In the genomic region with DNA sequence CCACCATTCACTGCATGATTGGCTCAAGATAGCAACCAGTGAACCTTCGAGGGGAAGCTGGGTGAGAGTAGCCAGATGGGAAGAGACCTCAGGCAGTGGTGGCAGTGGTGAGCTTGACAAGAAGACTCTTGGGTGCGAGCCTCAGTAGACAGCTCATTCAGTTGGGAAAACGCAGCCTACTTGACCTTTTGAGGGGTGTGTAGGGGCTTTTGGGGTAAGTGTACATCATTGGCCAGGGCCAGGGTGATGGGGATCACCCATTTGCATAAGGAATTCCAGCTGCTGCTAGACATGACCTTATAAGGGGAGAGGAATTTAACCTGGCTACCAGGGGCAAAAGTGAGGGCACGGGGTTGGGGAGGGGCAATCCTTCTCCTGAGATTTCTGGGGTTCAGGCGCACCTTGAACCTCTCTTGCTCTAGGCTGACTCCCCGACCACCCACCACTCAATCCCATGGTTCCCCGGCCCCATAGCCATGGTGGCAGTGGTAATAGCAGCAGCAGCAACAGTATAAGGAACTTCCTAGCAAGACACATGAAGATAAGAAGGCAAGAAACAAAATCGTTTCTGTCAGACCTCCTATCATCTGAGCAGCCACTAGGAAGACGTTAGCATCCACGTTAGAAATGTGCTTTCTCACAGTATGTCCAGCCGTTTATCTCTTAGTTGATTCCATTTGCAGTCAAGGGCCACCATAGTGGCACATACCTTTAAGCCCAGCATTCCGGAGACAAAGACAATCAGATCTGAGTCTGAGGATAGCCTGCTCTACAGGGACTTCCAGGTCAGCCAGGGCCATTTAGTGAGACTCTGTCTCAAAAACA, we compare ENCODE assay signal across 34 mouse cellular contexts. TPM values are rescaled to one million over a fixed set of nuclear protein-coding genes. Genes with fewer than 3 reads are reported as not detected.
DNase-seq lines count a peak whose midpoint lies in the region; ATAC-seq and TF ChIP-seq lines count a peak whose summit lies in the region.
"Had no signal": no experiment of that assay in that cellular context is flagged by ENCODE, and none has a peak within 500 bp of the region (broad histone marks: within the 10 kb centered on the region; RNA-seq: fewer than 3 reads in every experiment).

No protein-coding gene starts in this region.

- H3K27ac ChIP-seq in liver, embryonic 12.5 days = peak overlapping the region; percentile 36; the same call in 1 of the 2 replicates
- H3K27ac ChIP-seq in midbrain, embryonic 11.5 days (ENCODE audit: low read depth, low read length) = no peak overlapping the region
- H3K27ac ChIP-seq in midbrain, postnatal 0 days (ENCODE audit: low read depth, low read length) = no peak overlapping the region
- H3K27ac ChIP-seq in liver, embryonic 14.5 days = no peak overlapping the region
- H3K27ac ChIP-seq: forebrain, embryonic 10.5 days; forebrain, embryonic 13.5 days; heart, embryonic 15.5 days; hindbrain, embryonic 10.5 days; hindbrain, embryonic 13.5 days had no signal

- H3K9me3 ChIP-seq in liver, embryonic 12.5 days (replicated peaks) = no peaks in the 10 kb centered on the region
- H3K9me3 ChIP-seq in midbrain, embryonic 11.5 days (ENCODE audit: control insufficient read depth, low read length) = no peaks in the 10 kb centered on the region
- H3K9me3 ChIP-seq in midbrain, postnatal 0 days (ENCODE audit: low read length) = no peaks in the 10 kb centered on the region
- H3K9me3 ChIP-seq in liver, embryonic 14.5 days (ENCODE audit: control insufficient read depth, low read length) = no peaks in the 10 kb centered on the region
- H3K9me3 ChIP-seq: forebrain, embryonic 10.5 days; forebrain, embryonic 13.5 days; heart, embryonic 12.5 days; heart, embryonic 15.5 days; hindbrain, embryonic 10.5 days; hindbrain, embryonic 13.5 days had no signal

- 41% methylated on average over 12 of the region's 12 CpGs for WGBS in liver, embryonic 12.5 days (ENCODE audit: insufficient replicate concordance)
- 77% methylated on average over 12 of the region's 12 CpGs for WGBS in midbrain, embryonic 11.5 days
- 73% methylated on average over 12 of the region's 12 CpGs for WGBS in midbrain, postnatal 0 days
- WGBS in liver, embryonic 14.5 days (ENCODE audit: insufficient replicate concordance) = 38% methylated on average over 12 of the region's 12 CpGs

- no peaks in the 10 kb centered on the region for H3K27me3 ChIP-seq in liver, embryonic 12.5 days (replicated peaks)
- H3K27me3 ChIP-seq in midbrain, embryonic 11.5 days (ENCODE audit: control insufficient read depth, insufficient read depth, low read length) = no peaks in the 10 kb centered on the region
- no peaks in the 10 kb centered on the region for H3K27me3 ChIP-seq in midbrain, postnatal 0 days (ENCODE audit: insufficient read depth, low read length)
- no peaks in the 10 kb centered on the region for H3K27me3 ChIP-seq in liver, embryonic 14.5 days (ENCODE audit: control insufficient read depth, insufficient read depth, low read length)
- H3K27me3 ChIP-seq: forebrain, embryonic 13.5 days; heart, embryonic 12.5 days; heart, embryonic 15.5 days had no signal

- DNase-seq in liver (no peak), MEL-GATA-1-ER (ENCODE audit: extremely low read depth, low read depth) (peak; percentile 71)
- peak; percentile 28 for DNase-seq in midbrain, embryonic 11.5 days (ENCODE audit: low spot score, missing footprints)
- DNase-seq in midbrain, postnatal 0 days (ENCODE audit: low spot score) = no peak
- DNase-seq in liver, embryonic 14.5 days (ENCODE audit: low read depth in 3 of 3, low spot score in 3 of 3) = no peak
- no peak for DNase-seq in thymus, postnatal 4 days
- no peak for DNase-seq in ovary, adult 18-20 months (ENCODE audit: low spot score)
- DNase-seq: adrenal gland, adult 8-10 months; adrenal gland, postnatal 25 days; cerebellum, adult 11-12 months; cerebellum, adult 8-10 months; cerebellum, postnatal 10 days; gastrocnemius, postnatal 10 days; gastrocnemius, postnatal 36 days; heart, postnatal 10 days; heart, postnatal 36 days had no signal

- no peak for ATAC-seq in liver, embryonic 12.5 days
- ATAC-seq in midbrain, embryonic 11.5 days (ENCODE audit: low FRiP score) = no peak
- ATAC-seq in midbrain, postnatal 0 days (ENCODE audit: low FRiP score) = no peak
- ATAC-seq in liver, embryonic 14.5 days (ENCODE audit: insufficient read depth) = no peak
- ATAC-seq: activated CD4-positive, CD25-positive, alpha-beta regulatory T cell, adult 4 months; CD4-positive, CD25-positive, alpha-beta regulatory T cell, adult 4 months; forebrain, embryonic 13.5 days; forebrain, embryonic 16.5 days; hindbrain, embryonic 16.5 days had no signal

- H3K4me2 ChIP-seq in liver, embryonic 12.5 days = no peak overlapping the region
- H3K4me2 ChIP-seq in midbrain, embryonic 11.5 days = no peak overlapping the region
- H3K4me2 ChIP-seq in midbrain, postnatal 0 days (ENCODE audit: low read depth, low read length, poor library complexity, severe bottlenecking) = no peak overlapping the region
- no peak overlapping the region for H3K4me2 ChIP-seq in liver, embryonic 14.5 days (ENCODE audit: low read depth)
- H3K4me2 ChIP-seq: forebrain, embryonic 13.5 days; heart, embryonic 12.5 days; heart, embryonic 15.5 days; hindbrain, embryonic 13.5 days had no signal

- TF ChIP-seq CTCF in midbrain, postnatal 0 days (IDR thresholded peaks at IDR 0.05) = no peak
- no peak for TF ChIP-seq CTCF in liver, embryonic 14.5 days (IDR thresholded peaks at IDR 0.05; ENCODE audit: low read depth)

- peaks cover 63% of the 10 kb centered on the region for H3K4me1 ChIP-seq in liver, embryonic 12.5 days
- peaks cover 13% of the 10 kb centered on the region for H3K4me1 ChIP-seq in midbrain, embryonic 11.5 days (ENCODE audit: control insufficient read depth, insufficient read depth, low read length)
- peaks cover 14% of the 10 kb centered on the region for H3K4me1 ChIP-seq in midbrain, postnatal 0 days (ENCODE audit: insufficient read depth, low read length)
- peaks cover 15 to 38% of the 10 kb centered on the region in 2 experiments for H3K4me1 ChIP-seq in liver, embryonic 14.5 days (replicated peaks; ENCODE audit: control insufficient read depth in 2 of 2, insufficient read depth in 2 of 2, low read length in 1 of 2)

- 0 out of 2 replicates have a peak, but pooled peaks have one; percentile 16 for TF ChIP-seq EP300 in liver, embryonic 14.5 days (IDR thresholded peaks at IDR 0.05; ENCODE audit: low read depth)

- no peak overlapping the region for H3K4me3 ChIP-seq in liver, embryonic 12.5 days
- H3K4me3 ChIP-seq in midbrain, embryonic 11.5 days (ENCODE audit: low read depth, low read length) = no peak overlapping the region
- no peak overlapping the region for H3K4me3 ChIP-seq in midbrain, postnatal 0 days (ENCODE audit: low read depth, low read length)
- H3K4me3 ChIP-seq in liver, embryonic 14.5 days (ENCODE audit: insufficient read depth in 1 of 2, low read depth in 2 of 2, low read length in 2 of 2) = no peak overlapping the region
- H3K4me3 ChIP-seq: forebrain, embryonic 10.5 days; forebrain, embryonic 13.5 days; heart, embryonic 12.5 days; heart, embryonic 15.5 days; hindbrain, embryonic 10.5 days; hindbrain, embryonic 13.5 days had no signal

- no peak overlapping the region for H3K9ac ChIP-seq in liver, embryonic 12.5 days
- H3K9ac ChIP-seq in midbrain, embryonic 11.5 days (ENCODE audit: low read length) = no peak overlapping the region
- no peak overlapping the region for H3K9ac ChIP-seq in midbrain, postnatal 0 days (replicated peaks; ENCODE audit: low read length, poor library complexity, severe bottlenecking)
- H3K9ac ChIP-seq in liver, embryonic 14.5 days (replicated peaks) = no peak overlapping the region
- H3K9ac ChIP-seq: forebrain, embryonic 13.5 days; heart, embryonic 12.5 days; heart, embryonic 15.5 days; hindbrain, embryonic 13.5 days had no signal

- H3K36me3 ChIP-seq in liver, embryonic 12.5 days = no peaks in the 10 kb centered on the region
- H3K36me3 ChIP-seq in midbrain, embryonic 11.5 days (ENCODE audit: control insufficient read depth, insufficient read depth, low read length) = no peaks in the 10 kb centered on the region
- H3K36me3 ChIP-seq in midbrain, postnatal 0 days (ENCODE audit: insufficient read depth, low read length) = no peaks in the 10 kb centered on the region
- no peaks in the 10 kb centered on the region for H3K36me3 ChIP-seq in liver, embryonic 14.5 days (replicated peaks; ENCODE audit: control insufficient read depth, insufficient read depth, low read depth)
- H3K36me3 ChIP-seq: forebrain, embryonic 10.5 days; heart, embryonic 12.5 days; heart, embryonic 15.5 days; hindbrain, embryonic 10.5 days; hindbrain, embryonic 13.5 days had no signal

RNA-seq across cellular contexts. Expression of a gene that starts 4.4 kb away (rescaled TPM):
- 28.5 and 32.9 TPM in 2 replicates for polyA plus RNA-seq in liver, embryonic 12.5 days (2016; fragmentation: Nextera tagmentation; extraction: Ambion mirVana)
- 48.1 and 48.6 TPM in 2 replicates for polyA plus RNA-seq in midbrain, embryonic 11.5 days (2014; fragmentation: Nextera tagmentation; extraction: Ambion mirVana)
- 37.3 and 39.8 TPM in 2 replicates for total RNA-seq in midbrain, postnatal 0 days (2014; rRNA removed)
- 56.8 and 61.2 TPM in 2 replicates for polyA plus RNA-seq in midbrain, postnatal 0 days (2015; fragmentation: Nextera tagmentation; extraction: Ambion mirVana)
- 8.6 and 9.7 TPM in 2 replicates for polyA plus RNA-seq in liver, embryonic 14.5 days (2012; rRNA removed)
- 14.5 and 15.6 TPM in 2 replicates for polyA plus RNA-seq in liver, embryonic 14.5 days (2014; fragmentation: Nextera tagmentation; extraction: Ambion mirVana)

RNA-seq across cellular contexts. Expression of a gene that starts 5.4 kb away (rescaled TPM):
- polyA plus RNA-seq in liver, embryonic 12.5 days (2016; fragmentation: Nextera tagmentation; extraction: Ambion mirVana) = 17.7 and 18.8 TPM in 2 replicates
- polyA plus RNA-seq in midbrain, embryonic 11.5 days (2014; fragmentation: Nextera tagmentation; extraction: Ambion mirVana) = 34.4 and 36.2 TPM in 2 replicates
- total RNA-seq in midbrain, postnatal 0 days (2014; rRNA removed) = 82.4 and 86.3 TPM in 2 replicates
- polyA plus RNA-seq in midbrain, postnatal 0 days (2015; fragmentation: Nextera tagmentation; extraction: Ambion mirVana) = 56.1 and 59.2 TPM in 2 replicates
- 13.1 and 16.5 TPM in 2 replicates for polyA plus RNA-seq in liver, embryonic 14.5 days (2012; rRNA removed)
- polyA plus RNA-seq in liver, embryonic 14.5 days (2014; fragmentation: Nextera tagmentation; extraction: Ambion mirVana) = 6.9 and 9.5 TPM in 2 replicates

RNA-seq across cellular contexts. Expression of a gene that starts 19.7 kb away (rescaled TPM):
- not detected in 2 replicates for polyA plus RNA-seq in liver, embryonic 12.5 days (2016; fragmentation: Nextera tagmentation; extraction: Ambion mirVana)
- not detected in 2 replicates for polyA plus RNA-seq in midbrain, embryonic 11.5 days (2014; fragmentation: Nextera tagmentation; extraction: Ambion mirVana)
- not detected in 2 replicates for total RNA-seq in midbrain, postnatal 0 days (2014; rRNA removed)
- not detected in 2 replicates for polyA plus RNA-seq in midbrain, postnatal 0 days (2015; fragmentation: Nextera tagmentation; extraction: Ambion mirVana)
- polyA plus RNA-seq in liver, embryonic 14.5 days (2012; rRNA removed) = not detected in 2 replicates
- not detected in 2 replicates for polyA plus RNA-seq in liver, embryonic 14.5 days (2014; fragmentation: Nextera tagmentation; extraction: Ambion mirVana)
- total RNA-seq: adrenal gland, adult 8-10 months; adrenal gland, postnatal 25 days; ES-E14; gastrocnemius, adult 18-20 months; gastrocnemius, postnatal 10 days; gastrocnemius, postnatal 36 days; granulocyte monocyte progenitor cell, adult 5-6 weeks; heart, postnatal 10 days; heart, postnatal 36 days had no signal
- polyA plus RNA-seq: activated CD4-positive, CD25-positive, alpha-beta regulatory T cell, adult 4 months; brain, embryonic 14.5 days; C2C12; CD4-positive, CD25-positive, alpha-beta regulatory T cell, adult 4 months; embryonic facial prominence, embryonic 11.5 days; embryonic facial prominence, embryonic 14.5 days; forebrain, embryonic 10.5 days; forebrain, embryonic 13.5 days; forebrain, embryonic 16.5 days; heart, embryonic 12.5 days; heart, embryonic 15.5 days; hindbrain, embryonic 10.5 days; hindbrain, embryonic 13.5 days; hindbrain, embryonic 16.5 days had no signal

RNA-seq across cellular contexts. Expression of a gene that starts 23.6 kb away (rescaled TPM):
- polyA plus RNA-seq in liver, embryonic 12.5 days (2016; fragmentation: Nextera tagmentation; extraction: Ambion mirVana) = 9.8 and 10.9 TPM in 2 replicates
- polyA plus RNA-seq in midbrain, embryonic 11.5 days (2014; fragmentation: Nextera tagmentation; extraction: Ambion mirVana) = 20.1 and 21.4 TPM in 2 replicates
- 56.5 and 169 TPM in 2 replicates for total RNA-seq in midbrain, postnatal 0 days (2014; rRNA removed)
- 15.8 and 18.5 TPM in 2 replicates for polyA plus RNA-seq in midbrain, postnatal 0 days (2015; fragmentation: Nextera tagmentation; extraction: Ambion mirVana)
- polyA plus RNA-seq in liver, embryonic 14.5 days (2012; rRNA removed) = 8.3 and 9.1 TPM in 2 replicates
- 4.3 and 5.8 TPM in 2 replicates for polyA plus RNA-seq in liver, embryonic 14.5 days (2014; fragmentation: Nextera tagmentation; extraction: Ambion mirVana)

RNA-seq across cellular contexts. Expression of a gene that starts 27.7 kb away (rescaled TPM):
- polyA plus RNA-seq in liver, embryonic 12.5 days (2016; fragmentation: Nextera tagmentation; extraction: Ambion mirVana) = 0.55 TPM in 2 replicates
- 0.89 and 1.6 TPM in 2 replicates for polyA plus RNA-seq in midbrain, embryonic 11.5 days (2014; fragmentation: Nextera tagmentation; extraction: Ambion mirVana)
- 1.5 and 2.0 TPM in 2 replicates for total RNA-seq in midbrain, postnatal 0 days (2014; rRNA removed)
- 1.9 TPM in 2 replicates for polyA plus RNA-seq in midbrain, postnatal 0 days (2015; fragmentation: Nextera tagmentation; extraction: Ambion mirVana)
- 0.12 and 0.20 TPM in 2 replicates for polyA plus RNA-seq in liver, embryonic 14.5 days (2012; rRNA removed)
- 0.24 and 0.27 TPM in 2 replicates for polyA plus RNA-seq in liver, embryonic 14.5 days (2014; fragmentation: Nextera tagmentation; extraction: Ambion mirVana)
- total RNA-seq: adrenal gland, postnatal 25 days; gastrocnemius, adult 18-20 months; gastrocnemius, postnatal 36 days; heart, postnatal 10 days; heart, postnatal 36 days had no signal
- polyA plus RNA-seq: activated CD4-positive, CD25-positive, alpha-beta regulatory T cell, adult 4 months; C2C12 had no signal

Comparison
In these comparisons a context has a peak if more than half of its experiments do, and no peak if none do; other contexts are left out.
1. DNase-seq: peak in midbrain, embryonic 11.5 days (single experiment) and MEL-GATA-1-ER (single experiment); none in liver (single experiment), midbrain, postnatal 0 days (single experiment), liver, embryonic 14.5 days (0 of 3), thymus, postnatal 4 days (single experiment) and ovary, adult 18-20 months (single experiment).